Mouse (Mus musculus): Measurements from ENCODE around the gene Xpot. TPM values are rescaled to one million over a fixed set of nuclear protein-coding genes. Genes with fewer than 3 reads are reported as not detected.

Gene Xpot
- polyA plus RNA-seq, 1 experiment: 46.5 TPM

GRCm38 (mm10) chr10:121576372-121576771, 49.8 kb downstream of the Xpot start:
- no peak for DNase-seq (ENCODE audit: low spot score)

DNA sequence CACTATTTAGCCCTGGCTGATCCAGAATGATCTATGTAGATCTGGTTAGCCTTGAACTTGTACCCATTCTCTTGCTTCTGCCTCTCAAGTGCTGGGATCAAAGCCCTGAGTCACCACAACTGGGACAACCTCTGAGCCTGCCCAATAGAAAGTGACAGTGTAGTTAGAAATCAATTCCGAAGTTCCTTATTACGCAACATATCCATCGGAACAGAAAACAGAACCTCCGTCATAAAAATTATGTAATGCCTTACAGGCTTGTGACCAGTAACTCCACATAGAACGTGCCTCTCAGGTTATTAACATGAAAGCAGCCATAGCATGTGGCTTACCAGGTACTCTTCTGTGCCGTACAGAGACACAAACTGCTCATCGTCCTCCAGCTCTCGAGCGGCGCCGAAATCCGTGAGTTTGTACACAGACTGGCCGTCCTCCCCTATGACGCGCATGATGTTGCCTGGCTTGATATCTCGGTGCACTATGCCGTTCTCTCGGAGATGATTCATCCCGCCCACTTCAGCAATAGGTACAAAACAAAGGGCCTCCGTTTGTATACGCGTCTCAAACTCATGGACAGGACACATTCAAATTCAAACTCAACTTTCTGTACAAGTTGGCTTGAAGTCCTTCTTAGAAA, 54.5 kb downstream of the Xpot start:
- no peak for DNase-seq (ENCODE audit: low spot score)

GRCm38 (mm10) chr10:121571031-121571430, 55.1 kb downstream of the Xpot start:
- no peak for DNase-seq (ENCODE audit: low spot score)

- DNase-seq (ENCODE audit: low spot score): no peak
These were observed 56.3 kb downstream of the Xpot start for GRCm38 (mm10) chr10:121569796-121570195.

DNA sequence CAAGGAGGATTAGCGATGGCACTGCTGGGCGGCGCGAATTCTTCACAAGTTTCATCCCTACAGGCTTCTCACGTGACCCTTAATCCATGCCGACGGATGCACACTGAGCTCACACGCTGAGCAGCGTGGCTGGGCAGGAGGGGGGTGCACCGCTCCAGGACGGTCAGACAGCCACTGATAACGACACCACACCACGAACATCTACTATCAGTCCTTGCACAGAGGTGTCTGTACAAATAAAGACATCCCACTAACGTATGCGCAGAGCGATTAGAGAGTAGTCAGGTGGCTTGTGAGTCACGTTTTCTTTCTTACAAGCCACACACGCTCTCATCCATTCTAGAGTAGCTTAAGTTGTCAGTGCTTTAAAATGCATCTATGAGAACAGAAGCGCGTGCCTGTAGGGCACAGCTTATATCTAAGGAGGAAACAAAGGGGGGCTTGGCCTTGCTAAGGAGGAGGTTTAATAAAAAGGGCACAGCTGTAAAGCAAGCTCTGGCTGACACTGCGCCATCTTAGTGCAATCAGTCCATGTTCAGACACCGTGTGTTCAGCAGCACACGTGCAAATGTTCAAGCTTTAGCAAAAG, 57.0 kb downstream of the Xpot start:
- DNase-seq (ENCODE audit: low spot score): no peak

- no peak for DNase-seq (ENCODE audit: low spot score)
These were observed 57.6 kb downstream of the Xpot start for GRCm38 (mm10) chr10:121568534-121568933.

- no peak for DNase-seq (ENCODE audit: low spot score)
These were observed 58.1 kb downstream of the Xpot start for GRCm38 (mm10) chr10:121568026-121568425.

DNA sequence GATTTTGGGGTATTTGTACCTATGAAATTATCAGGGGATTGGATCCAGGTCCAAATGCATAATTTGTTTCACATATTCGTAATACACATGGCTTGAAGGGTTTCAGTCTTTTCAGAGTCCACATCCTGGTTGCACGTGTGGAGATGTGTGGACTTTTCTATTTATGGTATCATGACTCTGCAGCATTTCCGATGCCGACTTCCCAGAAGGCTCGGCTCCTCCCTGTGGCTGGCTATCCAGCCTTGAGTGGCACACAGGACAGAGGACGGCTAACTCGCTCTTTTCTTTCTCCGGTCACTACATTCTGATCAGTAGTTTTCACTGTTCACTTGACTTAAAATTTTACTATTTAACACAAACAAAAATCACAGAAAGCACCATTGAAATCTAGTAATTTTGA, 61.7 kb downstream of the Xpot start:
- no peak for DNase-seq (ENCODE audit: low spot score)

GRCm38 (mm10) chr10:121558231-121558630, 67.9 kb downstream of the Xpot start:
- DNase-seq (ENCODE audit: low spot score): no peak

DNA sequence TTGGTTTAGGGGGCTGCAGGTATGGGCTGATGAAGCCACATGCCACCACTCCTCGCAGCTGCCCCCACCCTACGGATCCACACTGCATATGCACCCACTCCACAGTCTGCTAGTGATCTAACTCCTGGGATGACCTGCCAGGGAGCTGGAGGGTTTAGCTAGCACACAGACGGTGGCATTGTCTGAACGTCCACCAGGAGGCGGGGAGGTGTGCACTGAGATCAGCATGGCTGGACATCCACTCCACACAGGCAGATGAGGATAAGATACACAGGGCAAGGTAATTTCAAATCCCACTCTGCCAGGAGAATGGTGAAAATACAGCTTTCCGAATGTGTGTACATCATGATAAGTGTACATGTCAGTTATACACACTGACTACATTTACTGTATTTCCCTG, 69.9 kb downstream of the Xpot start:
- no peak for DNase-seq (ENCODE audit: low spot score)

GRCm38 (mm10) chr10:121550334-121550733, 75.8 kb downstream of the Xpot start:
- no peak for DNase-seq (ENCODE audit: low spot score)

DNA sequence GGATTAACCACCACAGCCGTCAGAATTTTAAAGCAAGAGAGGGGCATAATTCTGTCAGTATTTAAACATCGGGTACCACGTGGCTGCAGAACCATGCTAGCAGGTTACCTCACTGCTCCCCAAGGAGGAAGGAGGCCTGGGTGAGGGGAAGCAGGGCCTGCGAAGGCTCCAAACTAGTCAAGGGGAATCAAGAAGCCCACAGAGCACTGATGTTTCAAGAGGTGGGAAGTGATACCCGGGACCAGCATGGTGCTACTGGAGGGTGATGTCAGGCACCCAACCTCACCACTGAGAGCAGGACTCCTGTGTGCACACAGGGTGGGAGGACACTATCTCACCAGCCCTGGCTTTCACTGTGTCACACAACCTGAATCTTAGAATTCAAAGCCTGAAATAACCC, 76.5 kb downstream of the Xpot start:
- no peak for DNase-seq (ENCODE audit: low spot score)

- no peak for DNase-seq (ENCODE audit: low spot score)
These were observed 79.0 kb downstream of the Xpot start for GRCm38 (mm10) chr10:121547162-121547561.

GRCm38 (mm10) chr10:121543577-121543976, 82.6 kb downstream of the Xpot start:
- DNase-seq (ENCODE audit: low spot score): no peak

DNA sequence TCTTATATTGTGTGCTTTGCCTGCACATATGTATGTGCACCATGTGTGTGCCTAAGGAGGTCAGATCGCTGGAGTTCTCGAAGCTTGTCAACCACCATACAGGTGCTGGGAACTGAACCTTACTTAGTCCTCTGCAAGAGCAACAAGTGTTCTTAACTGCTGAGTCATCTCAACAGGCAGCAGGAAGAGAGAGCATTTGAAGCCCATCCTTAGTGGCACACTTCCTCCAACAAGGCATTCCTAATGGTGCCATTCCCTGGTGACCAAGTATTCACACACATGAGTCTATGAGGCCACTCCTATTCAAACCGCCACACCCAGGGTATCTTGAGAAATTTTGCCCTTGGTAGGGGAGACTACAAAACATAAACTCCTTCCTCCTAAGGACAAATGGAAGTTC, 84.0 kb downstream of the Xpot start:
- DNase-seq (ENCODE audit: low spot score): no peak

Other genes with a start within 250 kb of the Xpot start
- gene Rassf3, start 150.0 kb downstream of the Xpot start, polyA plus RNA-seq (2012; rRNA removed): 106 and 139 TPM in 2 replicates
- gene Tbk1, start 39.5 kb downstream of the Xpot start, polyA plus RNA-seq (2012; rRNA removed): 30.6 and 35.6 TPM in 2 replicates
- 0.03 and 0.19 TPM in 2 replicates for gene D930020B18Rik, start 15.3 kb upstream of the Xpot start, polyA plus RNA-seq (2012; rRNA removed)
- 5.7 and 6.6 TPM in 2 replicates for gene BC048403, start 113.6 kb upstream of the Xpot start, polyA plus RNA-seq (2012; rRNA removed)

Data from urinary bladder, adult 2 months (tissue).